Mouse (Mus musculus) small intestine, adult 2 months (tissue): Measurements from ENCODE around the gene Nabp1.

ENCODE experiments used
- CTCF ChIP-seq: fragments of 200-500 bp; IDR thresholded peaks from 2 replicates; pipeline ENCODE4 v1.5.1; 2012; ENCODE audit warnings: low read depth, mild to moderate bottlenecking, control low read depth, inconsistent platforms, low read length, moderate library complexity, mixed read lengths; ENCODE audit not compliant: insufficient replicate concordance, insufficient read length; ENCODE audit errors: extremely low read depth
- POLR2A ChIP-seq: fragments of 200-500 bp; IDR thresholded peaks from 2 replicates; pipeline ENCODE4 v1.6.1; 2012; ENCODE audit warnings: low read depth, mild to moderate bottlenecking, control low read depth, inconsistent platforms, low read length, moderate library complexity

GRCm38 (mm10) chr1:51513059-51513713, 35.0 kb upstream of the Nabp1 start:
- no peak for TF ChIP-seq CTCF
- no peak for TF ChIP-seq POLR2A
